Mouse (Mus musculus) left cerebral cortex, adult 11 months (tissue): ENCODE results near the gene Gm43064.

Experiments used
- DNase-seq: peaks from one replicate; pipeline ENCODE4 v3.0.0; 2022; ENCODE audit warnings: low spot score

Gene Gm43064

GRCm38 (mm10) chr3:103857036-103857805 lies 47.8 kb downstream of the Gm43064 start:
- no peak for DNase-seq

DNA sequence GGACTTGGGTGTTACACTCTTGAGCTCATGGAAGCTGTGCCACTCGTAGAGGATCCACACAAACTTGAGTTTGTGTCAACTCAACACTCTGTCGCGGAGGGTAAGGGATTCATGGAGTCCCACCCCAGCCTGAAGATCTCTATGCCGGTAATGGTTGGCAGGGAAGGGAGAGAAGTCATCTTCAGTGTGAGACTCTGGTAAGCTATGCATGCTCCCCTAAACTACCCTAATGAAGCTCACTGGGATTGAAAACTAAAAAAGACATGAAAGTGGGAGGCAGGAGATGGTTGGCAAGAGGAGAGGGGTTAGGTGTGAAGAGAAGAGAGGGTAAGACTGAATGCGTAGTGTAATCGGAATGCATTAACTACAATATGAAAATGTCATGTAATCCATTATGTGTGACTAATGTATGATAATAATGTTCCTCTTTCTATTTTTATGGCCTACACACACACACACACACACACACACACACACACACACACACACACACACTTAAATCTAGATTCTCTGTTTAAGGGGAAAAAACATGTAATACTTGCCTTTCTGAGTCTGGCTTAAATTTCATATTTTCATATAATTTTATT lies 48.7 kb downstream of the Gm43064 start:
- DNase-seq: no peak

DNA sequence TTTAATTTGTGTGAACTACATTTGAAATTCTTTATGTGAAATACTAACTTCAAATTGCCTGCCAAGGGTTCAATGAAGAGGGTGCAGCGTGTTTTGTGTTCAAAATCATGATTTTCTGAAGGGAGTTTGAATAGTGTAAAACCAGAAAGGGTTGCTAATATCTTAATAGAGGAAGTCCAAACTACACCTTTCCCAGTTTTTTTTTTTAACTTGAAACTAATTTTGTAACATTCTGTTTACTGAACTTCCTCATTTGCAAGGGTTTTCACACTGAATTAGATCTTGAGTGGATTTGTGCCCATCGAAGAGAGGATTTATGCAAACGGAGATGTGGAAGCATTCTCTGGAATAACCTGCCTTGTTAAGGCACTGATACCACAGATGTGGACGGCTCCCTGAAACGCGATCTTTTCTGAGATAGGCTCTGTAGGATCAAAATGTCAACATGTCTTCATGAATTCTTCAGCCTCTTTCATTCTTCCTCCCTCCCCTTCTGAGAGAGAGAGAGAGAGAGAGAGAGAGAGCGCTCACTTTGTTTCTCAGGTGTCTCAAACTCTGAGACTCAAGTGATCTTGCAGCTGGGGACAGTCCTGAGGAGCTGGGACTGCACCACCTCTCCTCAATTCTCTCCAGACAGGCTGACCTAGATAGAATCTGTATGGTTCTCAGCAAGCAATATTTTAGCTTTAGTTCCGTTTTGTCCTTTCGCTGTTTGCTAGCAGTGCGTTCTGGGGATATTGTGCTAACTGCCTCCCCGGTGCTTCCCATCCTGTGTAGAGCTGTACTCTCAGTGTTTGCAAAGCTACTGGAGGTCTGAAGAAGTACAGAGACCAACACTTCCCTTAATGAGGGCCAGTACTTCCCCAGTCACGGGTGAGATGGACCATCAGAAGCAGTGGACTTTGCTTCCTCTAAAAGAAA lies 49.8 kb downstream of the Gm43064 start, which contains the start of gene Ptpn22:
TSS of gene Ptpn22 (plus strand) at position 915 of the 921 bp plus-strand sequence.
- no peak for DNase-seq

DNA sequence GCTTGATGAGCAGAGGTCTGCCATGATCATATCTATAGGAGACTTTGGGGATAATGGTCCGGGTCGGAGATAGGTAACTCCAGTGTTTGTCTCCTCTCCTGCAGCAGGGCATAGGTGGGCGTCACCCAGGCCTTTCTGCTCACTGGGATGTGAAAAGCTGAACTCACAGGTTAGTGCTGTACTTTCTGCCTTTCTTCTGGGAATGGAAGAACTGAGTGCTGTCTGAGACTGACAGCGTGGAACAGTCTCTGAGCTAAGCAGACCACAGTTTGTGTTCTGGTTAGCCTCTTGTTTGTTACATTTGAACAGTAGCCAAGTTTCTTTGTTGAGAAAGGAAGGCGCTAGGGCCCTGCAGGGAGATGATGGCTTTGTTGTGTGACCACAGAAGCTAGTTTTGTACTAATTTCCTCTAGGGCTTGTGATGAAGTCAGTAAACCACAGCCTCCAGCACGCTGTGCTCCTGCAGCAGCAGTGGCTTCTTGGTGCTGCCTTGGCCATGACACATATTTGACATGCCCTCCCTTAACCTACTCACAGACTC lies 50.5 kb downstream of the Gm43064 start:
- no peak for DNase-seq

DNA sequence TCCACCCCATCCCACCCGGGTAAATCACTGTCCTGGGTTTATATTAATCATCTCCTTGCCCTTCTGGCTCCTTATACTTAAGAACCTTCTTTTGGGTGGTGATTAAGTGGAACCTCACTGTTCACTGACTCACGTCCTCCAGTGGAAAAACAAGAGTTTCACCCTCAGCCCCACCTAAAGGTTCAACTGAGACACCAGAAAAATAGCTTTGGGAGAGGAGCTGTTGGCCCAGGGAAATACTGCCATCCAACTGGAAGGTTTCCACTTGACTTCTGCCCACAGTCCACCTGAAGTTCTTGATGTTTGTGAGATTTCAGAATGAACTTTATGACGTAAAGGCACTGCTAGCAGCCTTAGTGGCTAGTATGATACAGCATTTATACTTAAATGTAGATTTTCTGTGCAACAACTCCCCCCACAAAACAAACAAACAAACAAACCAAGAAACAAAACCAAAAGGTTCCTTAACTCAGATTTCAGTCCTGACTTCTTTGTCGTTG lies 53.4 kb downstream of the Gm43064 start:
- no peak for DNase-seq

DNA sequence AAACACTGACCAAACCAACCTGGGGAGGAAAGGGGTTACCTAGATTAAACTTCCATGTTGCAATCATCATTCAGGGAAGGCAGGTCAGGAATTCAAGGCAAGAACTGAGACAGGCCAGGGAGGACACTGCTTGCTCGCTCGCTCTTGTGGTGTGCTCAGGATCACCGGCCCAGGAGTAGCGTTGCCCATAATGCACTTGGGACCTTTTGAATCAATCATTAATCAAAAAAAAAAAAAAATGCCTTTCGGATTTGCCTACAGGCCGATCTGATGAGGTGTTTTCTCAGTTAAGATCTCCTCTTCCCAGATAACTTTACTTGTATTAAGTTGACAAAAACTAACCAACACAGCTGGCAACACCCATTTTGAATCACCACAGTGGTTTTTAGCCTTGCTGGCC lies 54.8 kb downstream of the Gm43064 start:
- DNase-seq: no peak

- no peak for DNase-seq
Measured at GRCm38 (mm10) chr3:103867424-103867971, 58.1 kb downstream of the Gm43064 start.

DNA sequence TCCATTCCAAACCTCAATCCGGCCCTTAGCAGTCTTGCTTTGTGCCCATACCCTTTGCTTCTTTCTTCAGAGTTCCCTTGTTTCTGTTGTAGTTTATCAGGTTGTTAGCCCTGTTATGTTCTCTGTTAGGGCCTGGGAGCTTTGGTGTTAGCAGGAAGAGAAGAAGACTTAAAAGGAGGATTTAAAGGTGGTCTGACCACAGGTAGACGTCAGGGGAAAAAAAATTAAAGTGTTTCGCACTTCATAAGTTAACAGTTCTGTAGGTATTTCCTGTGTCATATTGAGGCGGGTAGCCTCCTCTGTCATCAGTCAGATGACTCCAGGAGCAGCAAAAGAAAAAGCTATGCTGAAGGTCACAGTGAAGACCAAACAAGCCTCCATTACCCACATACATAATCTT lies 58.6 kb downstream of the Gm43064 start:
- no peak for DNase-seq

- DNase-seq: no peak
Measured at GRCm38 (mm10) chr3:103872663-103873098, 63.3 kb downstream of the Gm43064 start.

- DNase-seq: no peak
Measured at GRCm38 (mm10) chr3:103874329-103874728, 65.0 kb downstream of the Gm43064 start.

DNA sequence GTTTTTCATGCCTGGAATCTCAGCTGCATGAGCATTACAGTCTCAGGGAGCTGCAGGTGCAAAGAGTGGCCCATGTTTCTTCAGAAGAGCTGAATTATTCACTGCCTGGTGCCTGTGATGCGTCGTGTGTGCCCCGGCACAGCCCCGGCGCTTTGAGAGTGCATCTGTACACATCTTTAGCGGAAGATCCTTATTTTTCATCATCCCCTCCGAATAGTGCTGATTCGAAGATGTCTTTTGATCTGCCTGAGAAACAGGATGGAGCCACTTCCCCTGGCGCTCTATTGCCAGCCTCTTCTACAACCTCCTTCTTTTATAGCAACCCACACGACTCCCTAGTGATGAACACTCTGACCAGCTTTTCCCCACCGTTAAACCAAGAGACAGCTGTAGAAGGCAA lies 76.6 kb downstream of the Gm43064 start:
- DNase-seq: no peak

DNA sequence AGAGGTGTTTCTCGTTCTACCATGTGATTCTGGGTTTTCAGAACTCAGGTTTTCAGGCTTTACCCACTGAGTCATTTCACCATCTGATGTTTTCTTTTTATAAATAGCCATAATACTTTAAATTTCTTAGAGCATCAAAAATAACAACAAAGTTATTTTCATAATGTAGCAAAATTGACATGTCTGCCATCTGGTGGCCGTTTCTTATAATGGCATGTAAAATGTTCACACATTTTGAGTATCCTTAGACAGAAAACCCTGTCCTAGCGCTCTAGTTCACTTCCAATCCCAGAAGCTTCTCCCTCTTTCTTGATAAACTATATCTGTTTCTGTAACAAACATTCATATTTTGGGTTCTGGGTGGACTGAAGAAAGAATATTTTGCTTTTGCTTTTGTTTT lies 78.2 kb downstream of the Gm43064 start:
- no peak for DNase-seq
